Mouse (Mus musculus) cortical plate, adult 2 months (tissue): ENCODE data around the gene 2210408I21Rik.

Source experiments
- CTCF ChIP-seq: fragments of 200-500 bp; IDR thresholded peaks from 2 replicates; pipeline ENCODE4 v1.5.1; 2011; ENCODE audit warnings: mild to moderate bottlenecking, control low read depth, low read length; ENCODE audit not compliant: insufficient read depth; ENCODE audit errors: extremely low read depth
- POLR2A ChIP-seq: fragments of 200-500 bp; IDR thresholded peaks from 2 replicates; pipeline ENCODE4 v1.6.1; 2011; ENCODE audit warnings: mild to moderate bottlenecking, low read length, control low read depth; ENCODE audit not compliant: insufficient read depth; ENCODE audit errors: extremely low read depth

GRCm38 (mm10) chr13:77131132-77131531 is 4.2 kb upstream of the 2210408I21Rik start:
- TF ChIP-seq CTCF (no peak), POLR2A (no peak)
